Mouse (Mus musculus): ENCODE results near the gene Lrrc3b.

- TF ChIP-seq CTCF (IDR thresholded peaks at IDR 0.05; ENCODE audit: low read depth) (no peak), EP300 (IDR thresholded peaks at IDR 0.05; ENCODE audit: low read depth) (no peak)
Observed at GRCm38 (mm10) chr14:15377368-15377767, 61.4 kb downstream of the Lrrc3b start.

Measured in heart, postnatal 0 days (tissue).